Mouse (Mus musculus) limb, embryonic 12.5 days (tissue): ENCODE measurements around the gene Crym. TPM values are rescaled to one million over a fixed set of nuclear protein-coding genes. Genes with fewer than 3 reads are reported as not detected.

Experiments used
- ATAC-seq: fragments of 200-750 bp; cut with Nextera tagmentation; 2 replicates; pipeline ENCODE4 v1.8.0; 2017; ENCODE audit warnings: low read depth, moderate TSS enrichment; ENCODE audit not compliant: insufficient number of reproducible peaks, insufficient read depth, low FRiP score, low TSS enrichment
- H3K27ac ChIP-seq: fragments of 300-500 bp; sonication (generic); 2 replicates; pipeline ENCODE4 v1.5.1; 2016; ENCODE audit warnings: mild to moderate bottlenecking, moderate library complexity
- H3K27me3 ChIP-seq: fragments of 300-500 bp; sonication (generic); 2 replicates; pipeline ENCODE4 v1.6.1; 2016; ENCODE audit warnings: mild to moderate bottlenecking, moderate library complexity
- H3K36me3 ChIP-seq: fragments of 300-500 bp; sonication (generic); 2 replicates; pipeline ENCODE4 v1.6.1; 2016; ENCODE audit warnings: mild to moderate bottlenecking, moderate library complexity
- H3K4me1 ChIP-seq: fragments of 300-500 bp; sonication (generic); replicated peaks from 2 replicates; pipeline ENCODE4 v1.6.1; 2016
- H3K4me2 ChIP-seq: fragments of 300-500 bp; sonication (generic); 2 replicates; pipeline ENCODE4 v1.6.1; 2016; ENCODE audit warnings: mild to moderate bottlenecking, moderate library complexity
- H3K4me3 ChIP-seq: fragments of 300-500 bp; sonication (generic); replicated peaks from 2 replicates; pipeline ENCODE4 v1.5.1; 2016; ENCODE audit warnings: mild to moderate bottlenecking
- H3K9ac ChIP-seq: fragments of 300-500 bp; sonication (generic); replicated peaks from 2 replicates; pipeline ENCODE4 v1.6.1; 2016; ENCODE audit warnings: mild to moderate bottlenecking, moderate library complexity
- H3K9me3 ChIP-seq: fragments of 300-500 bp; sonication (generic); 2 replicates; pipeline ENCODE4 v1.6.1; 2016; ENCODE audit warnings: mild to moderate bottlenecking, moderate library complexity
- WGBS: fragments of 180-500 bp; shearing (Covaris S2); methylation state at CpG from one replicate; pipeline ENCODE4 v1.1.7; 2016; 5-methylcytosine and 5-hydroxymethylcytosine counted together
- polyA plus RNA-seq: library from polyadenylated mRNA; unstranded; fragments of >200 nt; fragmentation: Nextera tagmentation; extraction: Ambion mirVana; gene quantifications from 2 replicates; pipeline ENCODE4 v1.2.1, GENCODE M21; 2016

The Crym gene
- polyA plus RNA-seq, 1 experiment from 2014 or later = 14.1 TPM

GRCm38 (mm10) chr7:120158121-120158613 is 43.7 kb downstream of the Crym start:
- no peak overlapping the region for H3K27ac ChIP-seq

GRCm38 (mm10) chr7:120157575-120158061 is 44.3 kb downstream of the Crym start:
- Histone ChIP-seq H3K36me3 (no peaks in the 10 kb centered on the region), H3K9me3 (no peaks in the 10 kb centered on the region), H3K9ac (no peak overlapping the region), H3K27ac (no peak overlapping the region), H3K4me2 (no peak overlapping the region), H3K27me3 (no peaks in the 10 kb centered on the region), H3K4me1 (peaks cover 12% of the 10 kb centered on the region), H3K4me3 (no peak overlapping the region)
- 21% methylated on average over 5 of the region's 5 CpGs for WGBS
- no peak for ATAC-seq

More at GRCm38 (mm10) chr7:120158121-120158613, 43.7 kb downstream of the Crym start:
- H3K36me3 ChIP-seq = no peaks in the 10 kb centered on the region
- ATAC-seq = no peak
- H3K4me1 ChIP-seq = peaks cover 12% of the 10 kb centered on the region
- H3K9me3 ChIP-seq = no peaks in the 10 kb centered on the region
- H3K4me2 ChIP-seq = no peak overlapping the region
- WGBS = 23% methylated on average over 4 of the region's 4 CpGs
- no peak overlapping the region for H3K9ac ChIP-seq
- H3K4me3 ChIP-seq = no peak overlapping the region
- no peaks in the 10 kb centered on the region for H3K27me3 ChIP-seq

GRCm38 (mm10) chr7:120156841-120157409 is 45.0 kb downstream of the Crym start:
- no peak overlapping the region for H3K4me2 ChIP-seq
- no peaks in the 10 kb centered on the region for H3K36me3 ChIP-seq
- no peak overlapping the region for H3K4me3 ChIP-seq
- H3K27me3 ChIP-seq = no peaks in the 10 kb centered on the region
- ATAC-seq = no peak
- peaks cover 12% of the 10 kb centered on the region for H3K4me1 ChIP-seq
- no peak overlapping the region for H3K27ac ChIP-seq
- H3K9ac ChIP-seq = no peak overlapping the region
- no peaks in the 10 kb centered on the region for H3K9me3 ChIP-seq
- WGBS = 13% methylated on average over 2 of the region's 2 CpGs

GRCm38 (mm10) chr7:120150898-120151297 is 51.0 kb downstream of the Crym start:
- Histone ChIP-seq H3K4me2 (no peak overlapping the region), H3K27ac (no peak overlapping the region), H3K36me3 (no peaks in the 10 kb centered on the region), H3K4me1 (no peaks in the 10 kb centered on the region), H3K9me3 (no peaks in the 10 kb centered on the region), H3K27me3 (no peaks in the 10 kb centered on the region), H3K9ac (no peak overlapping the region), H3K4me3 (no peak overlapping the region)
- ATAC-seq = no peak
- 82% methylated on average over 2 of the region's 2 CpGs for WGBS

- no peak overlapping the region for H3K9ac ChIP-seq
- WGBS = 8% methylated on average over 3 of the region's 3 CpGs
- H3K4me2 ChIP-seq = no peak overlapping the region
- H3K4me1 ChIP-seq = no peaks in the 10 kb centered on the region
- H3K27ac ChIP-seq = no peak overlapping the region
- H3K9me3 ChIP-seq = no peaks in the 10 kb centered on the region
- no peak overlapping the region for H3K4me3 ChIP-seq
- no peaks in the 10 kb centered on the region for H3K36me3 ChIP-seq
- no peak for ATAC-seq
- H3K27me3 ChIP-seq = no peaks in the 10 kb centered on the region
Measured at GRCm38 (mm10) chr7:120150257-120150656, 51.7 kb downstream of the Crym start.

GRCm38 (mm10) chr7:120145191-120145590 is 56.7 kb downstream of the Crym start, which contains the start of gene Zp2:
Gene Zp2, minus strand, starts transcription at chr7:120145291.
- no peaks in the 10 kb centered on the region for H3K36me3 ChIP-seq
- H3K4me3 ChIP-seq = no peak within 1 kb of the TSS
- 66% methylated on average over 9 of the region's 9 CpGs for WGBS
- no peak for ATAC-seq
- H3K4me1 ChIP-seq = no peaks in the 10 kb centered on the region
- no peak within 1 kb of the TSS for H3K4me2 ChIP-seq
- no peak within 1 kb of the TSS for H3K9ac ChIP-seq
- no peak within 1 kb of the TSS for H3K27ac ChIP-seq
- no peaks in the 10 kb centered on the region for H3K9me3 ChIP-seq
- H3K27me3 ChIP-seq = no peaks in the 10 kb centered on the region

GRCm38 (mm10) chr7:120142743-120143142 is 59.2 kb downstream of the Crym start:
- Histone ChIP-seq H3K9ac (no peak overlapping the region), H3K4me2 (no peak overlapping the region), H3K27ac (no peak overlapping the region), H3K36me3 (no peaks in the 10 kb centered on the region), H3K4me1 (no peaks in the 10 kb centered on the region), H3K4me3 (no peak overlapping the region), H3K27me3 (no peaks in the 10 kb centered on the region), H3K9me3 (no peaks in the 10 kb centered on the region)
- 84% methylated on average over 1 of the region's 1 CpGs for WGBS
- no peak for ATAC-seq

Other genes with a start within 250 kb of the Crym start
- gene Dnah3, start 106.8 kb downstream of the Crym start, polyA plus RNA-seq = not detected in 2 replicates
- gene Tmem159, start 99.8 kb downstream of the Crym start, polyA plus RNA-seq = 21.5 and 23.3 TPM in 2 replicates
- not detected in 2 replicates for gene Zp2, start 56.8 kb downstream of the Crym start, polyA plus RNA-seq
- not detected in 2 replicates for gene Anks4b, start 28.3 kb downstream of the Crym start, polyA plus RNA-seq
- gene Abca14, start 1.9 kb upstream of the Crym start, polyA plus RNA-seq = not detected in 2 replicates
- not detected in 2 replicates for gene Abca15, start 126.6 kb upstream of the Crym start, polyA plus RNA-seq
- not detected in 2 replicates for gene Abca16, start 207.5 kb upstream of the Crym start, polyA plus RNA-seq